Mouse (Mus musculus): ENCODE measurements around the gene Slc22a2.

Slc22a2 gene

DNA sequence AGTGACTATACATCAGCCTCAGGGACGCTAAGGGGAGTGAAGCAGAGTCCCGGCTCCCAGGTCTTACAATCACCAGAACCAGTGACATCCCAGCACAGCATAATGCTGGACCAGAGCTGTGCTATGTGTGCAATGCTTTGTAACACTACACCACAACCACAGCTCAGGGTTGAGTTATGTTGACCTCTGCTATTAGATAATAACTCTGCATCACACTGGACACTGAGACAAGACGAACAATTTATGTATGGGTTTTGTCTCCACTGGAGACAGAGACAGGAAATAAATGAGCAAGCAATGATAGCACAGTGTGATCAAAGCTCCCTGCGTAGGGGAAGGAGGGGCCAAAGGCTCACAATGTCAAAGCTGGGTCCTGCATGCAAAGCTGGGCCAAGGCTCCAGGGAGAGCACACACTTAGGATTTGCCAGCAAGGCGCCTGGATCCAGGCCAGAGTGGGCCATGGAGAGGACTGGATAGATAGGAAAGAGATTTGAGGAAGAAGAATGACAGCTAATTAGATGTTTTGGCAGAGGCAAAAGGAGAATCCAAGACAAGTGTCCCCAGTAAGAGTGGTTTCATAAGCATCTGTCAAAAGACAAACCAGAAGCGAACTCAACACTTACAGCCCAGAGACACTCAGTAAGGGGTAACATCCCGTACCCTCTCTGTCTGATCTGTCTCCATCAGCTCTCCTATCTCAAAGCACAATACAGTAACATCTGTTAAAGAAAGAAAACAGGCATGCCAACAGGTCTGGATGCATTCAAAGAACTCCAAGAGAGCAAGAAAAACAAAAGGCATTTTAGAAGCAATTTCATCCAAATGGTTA lies 48.1 kb downstream of the Slc22a2 start:
- peak; percentile 8 for DNase-seq (ENCODE audit: low spot score)

DNA sequence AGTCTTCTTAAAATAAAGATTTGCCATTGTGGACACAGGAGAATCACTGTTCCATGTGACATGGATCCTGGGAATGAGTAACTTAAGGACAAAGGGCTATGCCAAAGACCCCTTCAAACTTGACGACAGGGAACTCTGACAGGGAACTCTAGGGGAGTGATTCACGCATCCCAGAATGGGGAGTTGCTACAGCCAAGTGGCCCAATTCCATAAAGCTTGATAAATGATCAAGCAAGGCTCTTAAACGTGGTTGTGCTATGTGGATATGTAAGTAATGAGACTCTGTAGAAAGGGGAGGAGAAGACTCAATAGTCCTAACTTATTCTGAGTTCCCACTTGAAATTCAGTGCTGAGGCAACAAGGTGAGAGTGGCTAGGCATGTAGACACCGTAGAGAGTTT lies 50.9 kb downstream of the Slc22a2 start:
- no peak for DNase-seq (ENCODE audit: low spot score)

DNA sequence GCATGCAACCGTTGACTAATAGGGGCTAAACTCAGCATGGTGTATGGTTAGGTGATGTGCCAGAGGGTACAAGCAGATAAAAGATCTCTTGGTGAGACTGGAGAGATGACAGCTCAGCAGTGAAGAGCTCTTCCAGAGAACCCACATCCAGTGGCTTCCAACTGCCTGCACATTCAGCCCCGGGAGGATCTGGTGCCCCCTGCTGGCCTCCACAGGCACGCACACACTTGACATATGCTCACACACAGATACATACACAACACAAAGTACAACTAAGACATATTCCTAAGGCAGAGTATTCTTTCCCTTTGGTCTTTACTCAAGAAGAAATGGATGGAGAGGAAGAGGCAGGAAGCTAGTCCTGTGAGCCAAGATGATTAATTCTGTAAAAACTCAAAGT lies 55.7 kb downstream of the Slc22a2 start:
- DNase-seq (ENCODE audit: low spot score) = no peak

DNA sequence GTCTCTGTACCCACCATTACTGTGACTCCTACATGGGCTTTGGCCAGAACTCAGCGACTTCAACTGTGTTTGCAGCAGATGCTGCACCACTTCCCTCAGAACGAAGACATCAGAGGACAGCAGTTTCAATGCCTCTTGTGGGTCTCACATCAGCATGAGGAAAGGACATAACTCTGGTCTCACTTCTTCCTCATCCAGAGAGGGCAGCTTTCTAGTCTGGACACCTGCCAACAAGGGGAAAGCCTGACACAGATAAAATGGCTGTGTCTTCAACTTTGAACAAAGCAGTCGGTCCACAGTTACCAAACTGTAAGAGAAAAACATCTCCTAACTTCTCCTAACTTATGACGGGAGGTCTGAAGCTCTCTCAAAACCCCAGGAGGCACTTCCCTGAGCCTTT lies 57.2 kb downstream of the Slc22a2 start:
- DNase-seq (ENCODE audit: low spot score) = no peak

DNA sequence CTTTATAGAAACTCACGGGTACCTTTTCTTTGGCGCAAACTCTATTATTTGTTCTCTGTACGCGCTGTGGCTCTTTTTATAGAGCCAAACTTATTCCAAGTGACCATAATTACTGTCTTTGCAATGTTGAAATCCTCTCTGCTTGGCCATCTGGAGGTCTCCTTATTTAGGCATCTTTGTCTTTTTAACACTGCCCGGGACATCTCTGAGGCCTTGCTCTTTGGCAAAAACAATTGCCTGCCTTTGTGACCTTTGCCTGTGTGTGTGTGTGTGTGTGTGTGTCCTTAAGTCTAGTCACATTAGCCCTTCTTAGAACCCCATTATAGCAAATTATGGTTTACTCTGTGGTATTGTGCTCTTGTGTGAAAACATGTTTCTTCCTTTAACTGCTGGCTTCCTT lies 61.5 kb downstream of the Slc22a2 start:
- no peak for DNase-seq (ENCODE audit: low spot score)

DNA sequence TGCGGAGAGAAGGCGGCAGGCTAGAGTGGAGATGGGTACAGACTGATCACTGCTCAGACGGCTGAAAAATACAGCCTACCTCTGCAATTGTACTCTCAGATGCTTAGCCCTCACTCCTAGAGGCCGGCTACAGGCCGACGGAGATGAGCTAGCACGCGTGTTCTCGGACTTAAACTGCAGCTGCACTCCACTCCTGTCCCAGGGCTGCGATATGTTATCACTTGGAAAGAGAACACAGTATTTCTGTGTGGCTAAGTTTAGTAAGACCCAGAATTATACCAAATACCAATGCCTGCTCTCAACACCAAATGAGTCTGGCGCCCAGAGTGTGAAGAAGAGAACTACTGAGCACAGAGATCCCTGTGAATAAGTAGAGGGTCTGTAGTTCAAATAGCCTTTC lies 68.7 kb downstream of the Slc22a2 start:
- no peak for DNase-seq (ENCODE audit: low spot score)

DNA sequence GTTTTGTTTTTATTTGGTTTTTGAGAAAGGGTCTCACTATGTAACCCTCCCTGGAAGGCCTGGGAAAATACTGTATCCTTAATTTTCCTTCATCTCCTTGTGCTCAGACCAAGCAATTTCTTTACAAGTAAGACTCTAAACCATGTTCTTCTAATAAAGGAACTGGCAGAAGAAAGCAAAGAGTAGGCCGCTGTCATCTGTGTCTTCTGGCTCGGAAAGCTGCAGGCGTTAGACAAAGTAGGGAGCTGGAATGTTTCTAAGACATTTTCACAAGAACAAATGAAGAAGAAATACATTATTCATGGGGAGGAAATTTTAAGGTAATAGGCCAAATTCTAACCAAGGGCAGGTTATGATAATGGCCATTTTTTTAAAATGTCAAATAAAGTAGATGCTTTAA lies 70.1 kb downstream of the Slc22a2 start:
- DNase-seq (ENCODE audit: low spot score) = no peak

DNA sequence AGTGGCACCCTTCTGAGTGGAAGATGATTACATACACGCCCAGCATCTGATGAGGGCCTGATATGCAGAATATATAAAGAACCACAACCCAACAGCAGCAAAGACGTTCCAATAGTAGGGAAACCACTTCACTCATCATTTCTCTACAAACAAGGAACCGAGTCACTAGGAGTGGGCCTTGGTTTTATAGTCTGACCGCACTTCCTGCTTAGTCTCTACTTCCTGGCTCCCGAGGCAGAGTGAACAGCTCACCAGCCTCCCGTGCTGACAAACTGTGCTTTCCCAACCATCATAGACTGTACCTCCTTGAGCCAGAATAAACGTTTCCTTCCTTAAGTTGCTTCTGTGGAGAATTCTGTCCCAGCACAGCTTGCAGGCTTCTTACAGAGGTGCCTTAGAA lies 71.9 kb downstream of the Slc22a2 start:
- DNase-seq (ENCODE audit: low spot score) = peak; percentile 59

DNA sequence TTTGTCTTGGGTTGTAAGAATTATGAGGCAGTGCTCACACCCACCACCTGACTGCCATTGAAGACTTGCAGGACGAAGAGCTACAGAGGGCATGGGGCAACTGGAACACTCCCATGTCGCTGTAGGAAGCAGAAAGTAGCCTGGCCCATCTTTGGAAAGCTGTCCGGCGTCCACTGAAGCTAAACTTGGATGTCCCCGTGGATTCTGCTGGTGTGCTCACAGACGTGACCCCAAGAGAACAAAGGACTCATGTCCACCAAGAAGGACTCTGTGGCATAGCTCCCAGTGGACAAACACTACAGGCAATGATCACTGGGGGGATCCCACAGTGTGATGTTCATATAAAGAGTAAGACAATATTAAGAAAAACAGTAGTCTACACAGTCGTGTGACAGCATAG lies 74.9 kb downstream of the Slc22a2 start:
- no peak for DNase-seq (ENCODE audit: low spot score)

DNA sequence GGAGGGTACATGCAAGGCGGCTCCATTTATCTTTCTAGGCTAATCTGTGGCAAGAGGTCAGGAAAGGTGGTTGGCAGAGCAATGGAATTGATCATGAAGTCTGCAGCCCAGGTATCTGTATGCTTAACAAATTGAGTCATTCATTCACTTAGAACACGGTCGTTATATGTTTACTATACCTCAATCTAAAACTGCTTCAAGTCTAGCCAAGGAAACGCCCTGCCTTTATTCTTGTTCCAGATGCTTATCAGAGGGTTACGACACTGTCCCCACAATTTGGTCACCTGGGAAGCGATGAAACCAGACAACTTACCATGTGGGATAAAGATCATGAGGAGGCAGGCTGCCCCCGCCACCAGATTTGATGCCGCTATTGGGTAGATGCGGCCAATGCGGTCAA lies 75.3 kb downstream of the Slc22a2 start:
- DNase-seq (ENCODE audit: low spot score) = no peak

DNA sequence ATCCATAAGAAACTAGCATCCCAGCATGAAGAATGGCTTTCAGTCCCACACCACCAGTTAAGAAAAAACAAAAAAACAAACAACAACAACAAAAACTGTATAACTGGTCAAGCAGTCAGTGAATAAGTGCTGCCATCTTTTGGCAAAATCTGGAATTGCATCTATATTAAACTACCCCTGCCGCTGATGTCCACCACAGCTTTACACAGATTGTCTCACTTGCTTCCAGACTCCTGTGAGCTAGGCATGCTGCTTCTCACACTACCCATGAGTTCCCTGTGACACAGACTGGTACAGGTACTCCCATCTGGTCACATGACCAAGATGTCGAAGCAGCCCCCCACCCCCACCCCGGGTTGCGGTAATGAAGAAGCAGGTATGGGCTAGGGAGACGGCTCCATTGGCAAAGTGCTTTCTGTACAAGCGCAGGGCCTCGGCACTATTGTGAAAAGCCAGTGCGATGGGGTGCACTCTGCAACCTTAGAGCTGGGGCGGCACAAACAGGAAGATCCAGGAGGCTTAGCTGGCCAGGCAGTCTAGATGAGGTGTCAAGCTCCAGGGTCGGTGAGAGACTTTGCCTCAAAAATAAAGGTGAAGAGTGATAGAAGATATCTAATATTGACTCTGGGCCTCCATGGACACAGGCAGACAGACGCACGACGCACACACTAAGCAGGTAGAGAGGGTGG lies 76.8 kb downstream of the Slc22a2 start:
- DNase-seq (ENCODE audit: low spot score) = no peak

DNA sequence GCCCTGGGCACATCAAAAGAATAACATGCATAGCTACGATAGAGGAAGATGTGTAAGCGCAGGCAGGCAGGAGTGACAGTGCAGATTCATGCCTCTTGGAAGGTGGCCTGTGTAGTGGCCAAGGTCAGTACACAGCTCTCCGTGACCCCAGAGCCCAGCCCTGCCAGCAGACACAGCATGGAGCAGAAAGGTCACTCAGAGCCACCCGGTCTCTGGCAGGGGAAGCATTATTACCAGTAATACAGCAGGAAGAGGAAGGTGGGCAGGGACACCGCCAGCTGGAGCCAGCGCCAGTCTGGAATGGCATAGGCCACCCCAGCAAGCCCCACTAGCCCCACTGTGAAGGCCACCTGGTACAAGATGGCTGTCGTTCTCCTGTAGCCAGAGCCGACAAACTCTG lies 80.2 kb downstream of the Slc22a2 start:
- no peak for DNase-seq (ENCODE audit: low spot score)

DNA sequence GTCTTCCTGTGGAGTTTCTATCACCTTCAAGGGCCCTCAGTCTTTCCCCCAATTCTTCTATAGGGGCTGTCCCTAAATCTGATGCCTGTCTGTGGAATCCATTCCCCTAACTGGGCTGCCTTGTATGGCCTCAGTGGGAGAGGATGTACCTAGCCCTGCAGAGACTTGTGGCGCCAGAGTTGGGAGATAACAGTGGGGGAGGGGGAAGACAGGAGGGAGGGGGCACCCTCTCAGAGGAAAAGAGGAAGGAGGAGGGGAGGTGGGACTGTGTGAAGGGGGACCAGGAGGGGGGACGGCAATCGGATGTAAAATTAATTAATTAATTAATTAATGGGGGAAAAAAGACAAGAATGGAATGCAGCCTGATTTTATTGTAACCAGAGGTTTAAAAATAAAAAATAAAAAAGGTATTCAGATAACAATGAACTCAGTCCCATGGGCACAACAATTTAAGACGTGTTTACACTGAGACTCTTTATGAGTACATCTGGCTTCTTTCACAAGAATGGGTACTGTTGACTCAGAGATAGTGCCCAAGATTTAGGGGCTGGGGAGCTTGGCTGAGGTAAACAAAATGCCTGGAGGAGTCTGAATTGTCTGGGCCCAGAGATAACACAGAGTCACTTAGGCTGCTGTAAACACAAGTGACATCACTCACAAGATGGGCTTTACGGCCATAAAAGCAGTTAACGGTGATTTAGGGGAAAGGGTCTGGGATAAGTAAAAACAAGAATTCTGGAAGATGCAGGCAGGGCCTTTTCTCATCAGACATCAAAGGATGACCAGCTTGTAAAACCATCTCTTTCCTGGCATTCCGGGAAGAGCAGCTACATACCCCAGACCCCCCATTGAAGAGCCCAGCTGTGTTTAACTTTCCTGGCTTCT lies 84.8 kb downstream of the Slc22a2 start:
- DNase-seq (ENCODE audit: low spot score) = no peak

DNA sequence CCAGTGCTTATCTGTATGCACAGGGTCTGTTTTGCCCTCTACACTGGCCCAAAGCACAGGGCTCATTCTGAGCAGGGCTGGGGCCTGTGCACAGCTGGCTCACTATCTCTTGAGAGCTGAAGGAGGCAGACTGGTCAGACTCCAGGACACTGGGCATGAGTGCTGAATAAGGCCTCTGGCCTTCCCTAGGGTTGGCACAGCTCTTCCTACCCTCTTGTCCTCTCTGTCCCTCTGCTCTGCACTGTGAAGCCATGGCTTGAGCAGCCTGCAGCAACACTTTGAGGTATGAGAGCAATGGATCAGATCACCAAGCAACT lies 85.4 kb downstream of the Slc22a2 start:
- DNase-seq (ENCODE audit: low spot score) = no peak

DNA sequence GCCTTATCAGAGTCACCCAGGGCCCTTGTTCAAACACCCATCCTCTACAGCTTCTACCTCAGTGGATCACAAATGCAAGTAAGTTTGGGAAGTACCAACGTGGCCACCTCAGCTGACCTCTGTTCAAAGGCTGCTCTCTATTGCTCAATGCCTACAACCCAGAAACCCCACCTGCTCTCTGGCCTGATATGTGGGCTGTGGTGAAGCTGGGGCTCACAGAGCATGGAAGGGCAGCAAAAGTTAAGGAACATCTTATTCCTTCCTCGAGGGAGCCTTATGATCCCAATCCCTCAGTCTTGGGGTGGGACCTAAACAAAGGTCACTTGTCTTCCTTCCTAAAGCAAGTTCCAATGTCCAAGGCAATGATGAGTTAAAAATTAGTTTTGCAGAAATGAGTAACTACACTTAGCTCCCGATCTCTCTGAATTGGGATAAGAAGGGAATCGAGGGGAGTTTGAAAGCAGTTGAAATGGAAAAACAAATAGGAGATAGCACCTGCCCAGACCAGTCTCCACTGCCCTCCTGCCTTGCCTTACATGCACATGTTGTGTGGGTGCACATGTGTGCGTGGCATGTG lies 87.2 kb downstream of the Slc22a2 start:
- DNase-seq (ENCODE audit: low spot score) = no peak

DNA sequence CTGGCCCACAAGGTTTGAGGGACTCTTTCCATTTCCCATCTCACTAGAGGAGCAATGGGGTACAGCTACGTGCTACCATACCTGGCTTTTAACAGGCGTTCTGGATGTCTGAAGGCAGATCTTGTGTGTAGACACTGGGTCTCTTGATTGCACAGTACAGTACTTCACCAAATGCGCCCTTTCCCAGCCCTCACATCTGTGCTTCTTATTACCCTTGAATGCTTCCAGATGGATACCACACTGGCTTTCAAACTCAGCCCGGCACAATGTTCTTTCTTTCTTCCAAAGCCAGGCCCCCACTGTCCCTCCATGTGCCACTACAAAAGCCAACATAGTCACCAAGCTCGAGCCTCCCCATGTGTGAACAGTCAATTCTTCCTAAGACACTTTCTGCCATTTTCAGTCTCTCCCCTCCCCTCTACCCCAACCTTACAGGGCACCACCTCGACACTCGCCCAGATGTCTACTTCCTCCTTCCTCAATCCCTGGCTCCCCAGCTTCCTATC lies 88.4 kb downstream of the Slc22a2 start:
- no peak for DNase-seq (ENCODE audit: low spot score)

DNA sequence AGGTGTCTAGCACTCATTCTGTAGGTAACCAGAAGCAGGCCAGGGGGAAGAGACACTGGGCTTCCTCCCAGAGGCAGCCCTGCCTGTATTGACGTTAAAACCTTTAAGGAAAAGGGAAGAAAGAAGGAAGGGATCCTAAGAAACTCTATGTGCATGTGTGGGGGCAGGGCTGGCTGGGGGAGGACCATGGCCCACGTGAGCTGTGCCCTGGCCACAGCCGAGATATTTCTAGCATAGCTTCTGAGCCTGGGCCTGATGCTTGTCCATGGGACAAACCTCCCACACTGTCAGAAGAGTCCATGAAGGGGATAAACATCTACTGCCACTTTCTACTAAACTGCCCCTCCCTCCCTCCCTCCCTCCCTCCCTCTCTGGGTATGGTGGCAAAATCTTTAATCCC lies 89.9 kb downstream of the Slc22a2 start:
- no peak for DNase-seq (ENCODE audit: low spot score)

DNA sequence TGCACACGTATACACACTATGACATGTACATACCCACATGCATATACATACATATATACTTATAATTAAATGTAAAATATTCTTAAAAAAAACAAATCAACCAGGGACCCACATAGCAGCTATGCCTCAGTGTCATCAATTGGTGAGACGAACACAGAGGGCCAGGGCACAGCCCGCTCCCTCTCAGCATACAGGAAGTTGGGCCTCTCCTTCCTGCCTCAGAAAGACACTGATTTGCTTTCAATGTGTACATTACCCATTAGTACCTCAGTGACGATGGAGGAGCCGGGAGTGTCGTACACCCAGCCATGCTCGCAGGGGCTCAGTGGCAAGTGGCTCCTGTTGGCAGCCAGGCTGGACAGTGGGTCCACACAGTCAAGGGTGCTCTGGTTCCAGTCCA lies 91.0 kb downstream of the Slc22a2 start:
- DNase-seq (ENCODE audit: low spot score) = peak; percentile 39

DNA sequence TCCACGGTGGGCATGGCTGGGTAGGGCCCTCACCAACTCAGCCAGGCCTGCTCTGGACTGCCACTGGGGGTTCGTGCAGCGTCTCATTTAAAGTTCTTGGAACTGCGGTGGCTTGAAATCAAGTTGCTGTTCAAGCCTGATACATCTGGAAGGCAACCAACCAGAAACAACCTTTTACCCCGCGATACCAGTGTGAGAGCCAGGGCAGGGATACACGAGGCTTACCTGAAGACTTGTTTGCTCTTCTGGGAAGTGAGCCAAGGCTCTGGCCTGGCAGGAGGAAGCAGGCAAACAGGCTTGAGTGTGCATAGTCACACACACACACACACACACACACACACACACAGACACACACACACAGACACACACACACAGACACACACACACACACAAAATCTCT lies 91.7 kb downstream of the Slc22a2 start, which contains the start of gene Slc22a1:
TSS of gene Slc22a1 (minus strand) at position 184 of the 400 bp plus-strand sequence.
- no peak for DNase-seq (ENCODE audit: low spot score)

DNA sequence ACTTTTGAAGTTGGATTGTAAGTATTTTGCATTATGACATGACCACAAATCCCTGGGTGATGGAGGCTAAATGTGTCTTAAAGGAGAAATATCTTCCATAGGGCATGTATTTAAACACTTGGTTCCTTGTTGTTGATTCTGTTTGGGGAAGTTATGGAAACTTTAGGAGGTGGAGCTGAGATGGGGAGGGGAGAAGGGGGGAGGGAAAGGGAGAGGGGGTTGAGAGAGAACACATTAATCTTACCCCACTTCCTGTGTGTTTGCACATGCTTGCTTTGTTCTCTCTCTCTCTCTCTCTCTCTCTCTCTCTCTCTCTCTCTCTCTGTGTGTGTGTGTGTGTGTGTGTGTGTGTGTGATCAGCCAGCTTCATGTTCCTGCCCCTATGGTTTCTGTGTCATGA lies 93.2 kb downstream of the Slc22a2 start:
- DNase-seq (ENCODE audit: low spot score) = peak; percentile 18

All from T-cell, adult 2 months (primary cell).